In the genomic region with DNA sequence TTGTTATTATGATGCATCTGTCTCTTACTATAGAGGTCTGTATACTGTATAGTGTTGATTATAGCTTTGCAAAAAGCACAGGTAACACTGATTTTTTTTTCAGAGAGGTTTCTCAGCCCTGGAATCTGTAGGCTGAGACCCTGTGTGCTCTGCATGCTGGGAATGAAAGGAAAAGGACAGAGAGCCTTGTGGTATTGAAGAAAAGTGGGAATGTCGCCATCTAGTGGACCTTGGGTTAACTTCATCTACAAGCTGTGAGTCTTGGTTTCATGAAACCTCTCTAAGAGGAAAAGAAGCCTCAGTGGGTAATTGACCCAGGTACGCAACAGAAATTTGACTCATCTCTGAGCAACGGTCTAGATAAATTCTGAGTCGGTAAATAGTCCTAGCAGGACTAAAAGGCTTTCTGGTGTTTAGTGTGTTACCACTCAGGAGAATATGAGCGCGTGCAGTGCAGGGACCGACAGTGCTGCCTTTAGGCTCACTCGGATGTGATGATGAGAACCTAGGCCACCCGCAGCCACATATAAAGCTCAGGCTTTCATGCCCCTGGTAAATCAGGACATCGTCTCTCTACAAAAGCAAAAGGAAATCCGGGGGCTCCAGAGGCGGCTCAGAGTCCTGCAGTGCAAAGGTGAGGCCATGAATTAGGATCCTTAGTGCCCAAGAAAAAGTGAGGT, we compare ENCODE assay signal across 8 mouse cellular contexts.
DNase-seq lines count a peak whose midpoint lies in the region; ATAC-seq lines count a peak whose summit lies in the region.

No protein-coding gene starts in this region.

- no peak overlapping the region for H3K4me2 ChIP-seq in embryonic facial prominence, embryonic 11.5 days (ENCODE audit: low read depth, low read length)
- no peak overlapping the region for H3K4me2 ChIP-seq in midbrain, embryonic 13.5 days (replicated peaks)

- no peaks in the 10 kb centered on the region for H3K9me3 ChIP-seq in embryonic facial prominence, embryonic 11.5 days (replicated peaks; ENCODE audit: control insufficient read depth, low read length)
- H3K9me3 ChIP-seq in midbrain, embryonic 13.5 days = no peaks in the 10 kb centered on the region

- DNase-seq in kidney, adult 18-20 months = peak; percentile 6
- no peak for DNase-seq in kidney, adult 11 months
- DNase-seq in R1 (ENCODE audit: low read depth, low spot score) = peak; percentile 61
- peak; percentile 79 for DNase-seq in embryonic facial prominence, embryonic 11.5 days (ENCODE audit: low spot score)
- peak; percentile 17 for DNase-seq in kidney, postnatal 14 days
- peak; percentile 10 for DNase-seq in yolk sac, embryonic 10.5 days (ENCODE audit: low spot score)
- no peak for DNase-seq in thymus, postnatal 36 days

- WGBS in embryonic facial prominence, embryonic 11.5 days = 45% methylated on average over 12 of the region's 12 CpGs
- WGBS in midbrain, embryonic 13.5 days = 45% methylated on average over 12 of the region's 12 CpGs

- no peaks in the 10 kb centered on the region for H3K36me3 ChIP-seq in embryonic facial prominence, embryonic 11.5 days (replicated peaks; ENCODE audit: control insufficient read depth, insufficient read depth, low read depth, low read length)
- H3K36me3 ChIP-seq in midbrain, embryonic 13.5 days = no peaks in the 10 kb centered on the region

- H3K9ac ChIP-seq in embryonic facial prominence, embryonic 11.5 days (replicated peaks; ENCODE audit: low read length) = no peak overlapping the region
- no peak overlapping the region for H3K9ac ChIP-seq in midbrain, embryonic 13.5 days (replicated peaks)

- no peaks in the 10 kb centered on the region for H3K4me1 ChIP-seq in embryonic facial prominence, embryonic 11.5 days (ENCODE audit: control insufficient read depth, insufficient read depth, low read length)
- no peaks in the 10 kb centered on the region for H3K4me1 ChIP-seq in midbrain, embryonic 13.5 days (replicated peaks)

- no peak for ATAC-seq in embryonic facial prominence, embryonic 11.5 days (replicated peaks; ENCODE audit: insufficient number of reproducible peaks, low FRiP score, low TSS enrichment, low read depth)
- ATAC-seq in midbrain, embryonic 13.5 days = peak; percentile 45; the same call in 1 of the 2 replicates

- no peak overlapping the region for H3K27ac ChIP-seq in embryonic facial prominence, embryonic 11.5 days (replicated peaks; ENCODE audit: low read depth, low read length)
- no peak overlapping the region for H3K27ac ChIP-seq in midbrain, embryonic 13.5 days

- H3K4me3 ChIP-seq in embryonic facial prominence, embryonic 11.5 days (ENCODE audit: low read depth, low read length) = no peak overlapping the region
- no peak overlapping the region for H3K4me3 ChIP-seq in midbrain, embryonic 13.5 days (replicated peaks)

- no peaks in the 10 kb centered on the region; the same call in 1 of the 2 replicates for H3K27me3 ChIP-seq in embryonic facial prominence, embryonic 11.5 days (ENCODE audit: control insufficient read depth, insufficient read depth, low read length)
- H3K27me3 ChIP-seq in midbrain, embryonic 13.5 days = no peaks in the 10 kb centered on the region

Comparison
In these comparisons a context has a peak if more than half of its experiments do, and no peak if none do; other contexts are left out.
1. DNase-seq: peak in kidney, adult 18-20 months (single experiment), R1 (single experiment), embryonic facial prominence, embryonic 11.5 days (single experiment), kidney, postnatal 14 days (single experiment) and yolk sac, embryonic 10.5 days (single experiment); none in kidney, adult 11 months (single experiment) and thymus, postnatal 36 days (0 of 2).